Mouse (Mus musculus) 3134 (cell line): ENCODE results near the gene Prrx2.

Source experiments
- DNase-seq: peaks from one replicate; pipeline ENCODE4 v3.0.0-alpha.2; 2011; ENCODE audit warnings: low spot score; ENCODE audit not compliant: insufficient read length; ENCODE audit errors: extremely low read depth

Gene Prrx2

DNA sequence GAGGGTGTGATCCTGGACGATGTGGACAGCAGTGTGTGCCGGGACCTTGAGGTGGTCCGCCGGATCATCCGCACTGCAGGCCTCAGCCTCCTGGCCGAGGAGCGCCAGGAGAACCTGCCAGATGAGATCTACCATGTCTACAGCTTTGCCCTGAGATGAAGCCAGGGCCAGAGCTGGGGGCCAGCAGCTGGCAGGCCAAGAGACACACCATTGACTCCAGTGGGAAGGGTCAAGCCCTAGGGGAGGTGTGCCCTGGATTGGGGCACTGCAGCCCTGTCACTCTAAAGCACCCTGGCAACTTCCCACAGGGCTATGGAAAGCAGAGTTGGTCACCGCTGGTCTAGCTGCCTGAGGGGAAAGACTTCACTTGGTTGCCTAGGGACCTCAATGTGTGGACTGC is 12.3 kb upstream of the Prrx2 start:
- DNase-seq: no peak

DNA sequence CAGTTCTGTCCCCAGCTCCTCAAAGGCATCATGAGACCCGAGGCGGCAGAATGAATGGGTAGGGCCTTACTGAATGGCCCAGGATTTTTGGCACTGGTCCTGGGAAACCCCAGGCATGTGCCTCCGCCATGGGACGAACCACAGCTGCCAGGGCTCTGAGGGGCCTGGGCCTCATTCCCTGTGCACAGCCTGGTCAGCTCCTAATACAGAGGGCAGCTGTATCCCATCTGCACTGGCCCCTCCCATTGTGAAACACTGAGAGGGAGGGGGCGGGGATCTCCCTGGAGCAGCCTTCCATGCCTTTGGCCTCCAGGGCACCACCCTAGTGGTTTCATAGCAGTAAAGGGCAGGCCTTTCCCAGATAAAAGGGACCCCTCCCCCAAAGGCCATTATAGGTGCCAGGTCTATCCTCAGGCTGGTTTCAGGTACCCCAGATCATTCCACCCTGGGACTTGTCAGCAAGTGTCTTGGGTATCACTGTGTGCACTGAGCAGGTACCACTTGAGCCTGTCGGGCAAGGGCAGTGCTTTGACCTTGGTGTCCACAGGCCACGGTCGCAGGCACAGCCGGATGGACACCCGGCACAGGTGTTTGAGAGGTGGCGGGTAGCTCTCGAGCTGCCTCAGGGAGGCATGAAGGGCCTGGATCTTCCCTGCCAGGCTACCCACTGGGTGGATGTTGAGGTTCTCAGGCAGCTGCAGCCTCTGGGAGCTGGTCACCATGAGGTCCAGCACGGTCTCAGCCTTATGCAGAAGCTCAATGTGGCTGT is 11.2 kb upstream of the Prrx2 start:
- peak; percentile 57 for DNase-seq

DNA sequence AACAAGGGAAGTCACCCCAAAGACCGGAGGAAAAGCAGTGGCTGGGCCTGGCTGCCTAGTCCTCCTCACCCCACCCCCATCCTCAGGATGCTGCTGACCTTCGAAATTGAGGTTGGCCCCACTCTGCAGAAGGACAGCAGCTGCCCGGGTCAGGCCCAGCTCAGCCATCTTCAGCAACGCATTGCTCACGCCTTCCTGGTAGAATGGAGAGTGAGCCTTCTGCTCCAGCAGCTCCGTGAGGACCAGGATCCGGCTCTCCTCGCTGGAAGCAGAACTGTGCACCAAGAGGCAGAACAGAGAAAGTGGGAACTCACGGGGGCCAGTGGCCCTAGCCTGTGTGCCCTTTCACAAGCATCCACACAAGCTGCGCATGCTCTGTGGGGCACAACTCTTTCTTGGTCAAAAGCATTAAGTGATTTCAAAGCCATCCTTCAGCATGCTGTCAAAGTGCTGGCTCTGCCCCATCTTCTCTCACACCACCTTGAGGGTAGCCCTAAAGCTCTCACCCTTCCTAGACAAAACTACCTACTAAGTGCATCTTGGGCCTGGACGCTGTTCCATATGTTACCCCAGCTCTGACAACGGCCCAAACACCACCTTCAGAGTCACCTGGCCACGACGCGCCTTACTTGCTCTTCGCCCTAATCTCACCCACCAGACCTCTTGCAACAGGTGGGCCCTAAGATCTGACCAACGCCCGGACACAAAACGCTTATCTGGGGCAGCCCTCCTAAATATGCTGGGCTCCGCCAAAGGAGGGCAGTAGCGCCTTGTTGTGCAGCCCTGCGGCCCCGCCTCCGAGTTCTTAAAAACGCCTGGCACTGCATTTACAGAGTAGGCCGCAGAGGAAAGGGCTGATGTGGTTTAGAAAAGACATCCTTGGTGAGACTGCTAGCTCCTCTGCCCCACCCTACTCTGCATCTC is 7.7 kb upstream of the Prrx2 start:
- DNase-seq: peak; percentile 67

DNA sequence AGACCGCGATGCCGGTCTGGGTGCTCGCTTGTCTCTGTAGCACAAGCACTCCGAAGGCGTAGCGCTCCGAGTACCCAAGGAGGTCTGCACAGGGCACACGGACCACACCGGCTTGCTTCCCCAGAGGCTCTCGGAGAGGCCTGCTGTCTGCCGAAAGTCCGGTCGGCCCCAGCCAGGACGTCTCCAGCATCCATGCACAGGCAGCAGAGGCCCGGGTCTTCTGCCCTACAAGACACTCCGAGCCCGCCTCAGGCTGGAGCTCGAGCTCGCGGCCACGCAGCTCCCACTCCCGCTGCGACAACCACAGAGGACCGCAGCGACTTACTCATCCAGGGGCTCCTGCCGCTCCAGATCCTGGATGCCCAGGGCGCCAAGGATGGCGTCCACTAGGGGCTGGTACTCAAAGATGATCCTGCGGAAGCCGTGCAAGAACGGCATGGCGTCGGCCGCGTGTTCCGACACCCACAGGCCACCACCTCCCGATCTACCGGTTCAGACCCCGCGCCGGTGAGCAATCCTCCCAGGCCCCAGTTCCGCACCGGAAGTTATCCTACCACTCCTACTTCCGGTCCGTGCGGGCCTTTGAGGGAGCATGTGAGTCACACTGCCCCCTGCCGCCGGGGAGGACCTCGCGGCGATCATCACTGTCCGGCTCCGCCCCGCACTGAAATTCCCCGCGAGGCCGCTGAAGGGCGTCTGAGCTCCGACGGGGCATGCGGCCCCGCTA is 6.9 kb upstream of the Prrx2 start:
- peak; percentile 92 for DNase-seq

DNA sequence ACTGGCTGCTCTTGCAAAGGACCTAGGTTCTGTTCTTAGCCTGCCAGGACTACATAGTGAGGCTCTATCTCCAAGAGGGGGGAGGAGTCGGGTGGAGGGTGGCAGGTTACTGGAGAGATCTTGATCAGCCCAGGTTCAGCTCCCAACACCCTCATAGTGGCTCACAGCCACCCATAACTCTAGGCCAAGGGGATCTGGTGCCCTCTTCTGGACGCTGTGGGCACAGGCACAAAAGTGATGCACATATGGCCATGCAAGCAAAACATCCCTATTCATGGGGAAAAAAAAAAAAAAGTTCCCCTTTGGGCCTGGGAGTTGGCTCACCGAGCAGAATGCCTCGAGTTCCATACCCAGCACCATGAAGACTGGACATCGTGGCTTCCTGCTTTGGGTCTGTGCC is 5.5 kb upstream of the Prrx2 start:
- DNase-seq: peak; percentile 56

DNA sequence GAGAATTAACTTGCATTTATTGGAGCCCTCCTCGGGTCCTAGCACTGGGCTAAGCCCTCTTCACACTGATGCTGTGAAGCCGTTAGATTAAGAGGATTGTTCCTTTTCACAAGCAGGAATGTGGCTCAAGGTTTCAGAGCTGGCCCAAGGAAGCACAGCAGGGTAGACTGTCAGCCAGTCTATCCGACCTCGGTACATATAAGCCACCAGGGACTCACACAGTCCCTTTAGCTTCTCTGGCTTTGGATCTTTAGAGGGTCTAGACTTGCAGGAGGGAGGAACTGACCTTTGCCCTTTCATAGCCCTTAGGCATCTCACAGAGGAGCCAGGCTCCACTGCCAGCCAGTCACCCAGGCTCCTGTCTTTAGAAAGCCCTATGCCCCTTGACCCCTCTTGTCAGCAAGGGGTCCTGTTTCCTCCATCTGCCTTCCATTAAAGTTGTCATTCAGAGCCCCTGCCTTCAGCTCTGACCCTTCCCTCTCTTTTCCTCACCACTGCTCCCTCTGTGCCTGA is 4.4 kb upstream of the Prrx2 start, which contains the start of gene Asb6:
Gene Asb6, minus strand, starts transcription at position 51 of the 513 bp plus-strand sequence.
- DNase-seq: no peak

DNA sequence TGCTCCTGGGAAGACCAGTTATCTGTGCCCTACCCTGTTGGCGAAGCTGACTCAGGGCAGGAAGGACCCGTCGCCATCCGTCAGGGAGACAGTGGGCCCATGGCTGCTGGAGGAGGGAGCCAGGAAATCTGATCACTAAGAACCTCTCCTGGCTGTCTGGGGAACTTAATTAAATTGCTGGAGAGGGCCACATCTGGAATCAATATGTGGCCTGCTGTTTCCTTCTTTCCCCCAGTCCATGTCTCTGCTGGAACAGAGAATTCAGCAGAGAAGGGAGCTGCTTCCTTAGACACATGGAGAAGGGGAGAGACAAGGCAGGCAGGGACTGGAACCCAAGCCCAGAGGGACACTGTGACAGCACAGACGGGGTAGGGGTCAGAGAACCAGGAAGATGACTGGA is 1.1 kb upstream of the Prrx2 start:
- no peak for DNase-seq

DNA sequence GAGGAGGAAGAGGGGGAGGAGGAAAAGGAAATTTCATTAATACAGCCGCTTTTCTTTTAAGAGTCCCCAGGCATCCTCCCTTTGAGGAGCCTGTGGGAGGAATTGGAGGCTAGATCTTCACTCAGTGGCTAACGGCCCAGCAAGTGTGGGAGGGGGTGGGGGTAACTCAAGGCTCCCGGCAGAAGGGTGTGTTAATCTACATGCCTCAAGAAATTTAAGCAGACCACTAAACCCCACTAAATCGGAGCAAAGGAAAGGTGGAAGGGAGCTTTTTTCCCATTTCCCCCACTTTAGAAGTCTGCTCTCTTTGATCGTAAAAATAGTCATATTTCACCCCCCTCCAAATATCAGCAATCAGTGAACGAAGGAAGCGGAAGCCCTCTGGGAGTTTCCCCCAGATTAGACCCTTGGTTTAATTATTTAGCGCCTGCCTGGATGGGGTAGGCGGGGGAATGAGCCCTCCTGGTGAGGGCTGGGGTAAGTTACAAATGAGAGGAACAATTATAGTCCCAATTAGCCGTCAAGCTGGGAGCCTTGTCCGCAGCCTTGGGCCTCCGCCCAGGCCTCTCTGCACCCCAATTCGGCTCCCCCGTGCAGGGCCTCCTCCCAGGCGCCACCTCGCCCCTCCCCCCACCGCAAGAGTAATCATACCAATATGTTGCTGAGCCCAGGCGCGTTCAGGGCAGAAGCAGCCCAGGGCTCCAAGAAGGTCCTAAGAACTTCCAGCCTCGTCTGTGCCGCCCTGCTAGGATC is 1.6 kb downstream of the Prrx2 start:
- no peak for DNase-seq

DNA sequence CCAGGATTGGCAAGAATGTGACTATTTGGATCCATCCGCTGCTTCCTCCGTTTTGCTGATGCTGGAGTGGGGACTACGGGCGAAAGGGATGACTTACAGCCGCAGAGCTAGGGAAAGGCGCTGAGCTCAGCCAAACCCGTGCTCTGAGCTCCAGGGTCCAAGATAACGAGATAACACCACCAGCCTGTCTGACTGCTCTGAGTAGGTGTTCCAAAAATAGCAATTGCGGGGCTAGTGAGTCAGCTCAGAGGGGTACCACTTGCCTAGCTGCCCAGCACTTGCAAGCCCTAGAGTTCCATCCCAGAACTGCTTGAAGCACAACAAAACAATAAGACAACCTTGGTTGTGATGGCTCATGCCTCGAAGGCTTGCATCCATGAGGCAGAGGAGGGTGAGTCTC is 7.8 kb downstream of the Prrx2 start:
- DNase-seq: no peak

DNA sequence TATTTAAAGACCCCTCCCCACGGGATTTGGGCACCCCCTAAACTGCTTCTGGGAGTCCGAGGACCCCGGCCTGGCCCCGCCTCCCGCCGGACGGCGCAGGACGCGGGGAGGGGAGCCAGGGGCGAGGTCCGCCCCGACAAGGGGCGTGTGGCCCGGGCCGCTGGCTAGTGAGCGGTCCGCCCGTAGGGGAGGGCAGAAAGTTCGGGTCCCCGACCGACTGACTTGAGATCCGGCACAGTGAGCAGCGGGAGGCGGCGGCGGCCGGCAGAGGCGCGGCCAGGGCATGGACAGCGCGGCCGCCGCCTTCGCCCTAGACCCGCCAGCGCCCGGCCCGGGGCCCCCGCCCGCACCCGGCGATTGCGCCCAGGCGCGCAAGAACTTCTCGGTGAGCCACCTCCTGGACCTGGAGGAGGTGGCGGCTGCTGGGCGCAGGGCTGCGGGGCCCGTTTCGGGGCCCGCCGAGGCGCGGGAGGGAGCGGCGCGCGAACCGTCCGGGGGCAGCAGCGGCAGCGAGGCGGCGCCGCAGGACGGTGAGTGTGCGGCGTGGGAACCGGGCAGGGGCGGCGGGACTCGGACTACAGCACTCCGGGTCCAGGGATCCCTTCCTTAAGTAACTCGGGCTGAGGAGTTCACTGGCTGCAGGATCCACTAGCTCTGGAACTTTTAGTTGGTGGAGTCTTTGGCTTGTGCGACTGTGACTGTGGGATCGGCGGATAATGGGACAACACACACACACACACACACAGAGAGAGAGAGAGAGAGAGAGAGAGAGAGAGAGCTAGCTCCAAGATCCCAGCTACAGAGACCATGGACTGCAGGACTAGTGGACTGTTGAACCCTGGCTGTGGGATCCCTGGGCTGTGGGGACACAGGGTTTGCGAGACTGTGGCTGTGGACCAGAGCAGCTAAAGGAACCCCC is 10.6 kb downstream of the Prrx2 start:
- DNase-seq: peak; percentile 64

DNA sequence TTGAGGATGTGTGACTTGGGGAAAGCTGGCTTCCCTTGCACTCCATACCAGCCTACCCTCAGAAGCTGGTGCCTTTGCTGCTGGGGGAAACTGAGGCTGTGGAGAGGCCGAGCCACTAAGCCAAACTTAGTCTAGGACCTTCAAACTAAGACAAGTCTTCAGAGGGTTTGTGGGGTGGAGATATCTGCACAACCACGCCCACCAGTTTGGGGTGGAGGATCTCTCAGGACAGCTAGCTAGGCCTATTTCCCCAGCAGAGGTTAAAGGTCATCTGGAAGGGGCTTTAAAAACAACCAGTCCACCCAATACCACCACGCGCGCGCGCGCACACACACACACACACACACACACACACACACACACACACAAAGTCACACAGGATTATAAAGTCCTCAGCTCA is 11.5 kb downstream of the Prrx2 start:
- no peak for DNase-seq

DNA sequence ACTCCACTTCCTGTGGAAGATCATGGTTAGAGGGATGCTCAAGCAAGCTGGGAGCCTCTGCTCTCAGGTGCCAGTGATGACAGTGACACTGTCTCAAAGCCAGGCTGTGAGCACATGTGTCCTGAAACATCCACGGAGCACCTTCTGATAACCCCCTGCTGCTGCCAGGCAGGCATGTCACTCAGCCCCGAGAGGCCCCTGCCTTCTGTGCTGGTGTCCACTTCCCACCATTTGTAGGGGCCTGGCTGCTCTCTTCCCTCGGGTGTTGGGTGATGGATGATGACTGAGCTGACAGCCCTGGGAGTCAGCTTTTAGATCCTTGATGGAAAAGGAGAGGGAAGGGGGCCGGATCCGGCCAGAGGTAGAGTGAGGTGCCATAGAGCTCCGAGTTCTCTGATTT is 12.0 kb downstream of the Prrx2 start:
- DNase-seq: no peak

DNA sequence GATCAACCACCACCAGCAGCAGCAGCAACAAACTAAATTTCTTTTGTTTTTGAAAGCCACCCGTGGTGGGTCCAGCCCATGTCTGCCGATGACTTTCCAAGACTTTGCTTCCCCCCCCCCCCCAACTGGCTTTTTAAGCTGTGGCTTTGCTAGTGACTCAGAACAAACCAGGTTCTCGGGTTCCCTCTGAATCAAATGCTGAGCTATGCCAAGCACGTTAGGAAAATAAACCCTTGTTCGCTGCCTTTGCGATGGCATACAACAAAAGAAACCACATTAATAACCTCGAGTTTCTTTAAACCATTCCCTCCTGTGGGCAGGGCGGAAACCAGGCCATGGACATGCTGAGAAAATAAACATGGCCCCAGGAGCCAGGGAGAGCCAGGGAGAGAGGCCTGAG is 13.4 kb downstream of the Prrx2 start:
- DNase-seq: peak; percentile 81

DNA sequence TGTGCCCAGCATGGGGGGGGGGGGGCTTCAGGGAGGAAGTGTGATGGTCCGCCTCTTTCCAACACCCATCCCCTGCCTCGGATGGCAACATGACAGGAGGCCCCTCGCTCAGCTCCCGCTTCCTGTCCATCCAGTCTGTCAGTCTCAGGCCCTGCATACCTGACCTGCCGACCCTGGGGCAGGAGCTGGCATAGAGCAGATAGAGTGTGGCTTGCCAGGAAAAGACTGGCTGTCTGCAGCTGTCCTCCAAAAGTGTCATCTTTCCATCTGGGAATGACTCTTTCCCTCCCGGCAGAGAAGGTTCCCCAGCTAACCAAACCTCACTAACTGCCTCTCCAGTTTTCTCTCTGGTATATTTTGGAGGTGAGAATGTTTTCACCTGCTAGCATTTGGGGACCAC is 15.8 kb downstream of the Prrx2 start:
- DNase-seq: no peak

DNA sequence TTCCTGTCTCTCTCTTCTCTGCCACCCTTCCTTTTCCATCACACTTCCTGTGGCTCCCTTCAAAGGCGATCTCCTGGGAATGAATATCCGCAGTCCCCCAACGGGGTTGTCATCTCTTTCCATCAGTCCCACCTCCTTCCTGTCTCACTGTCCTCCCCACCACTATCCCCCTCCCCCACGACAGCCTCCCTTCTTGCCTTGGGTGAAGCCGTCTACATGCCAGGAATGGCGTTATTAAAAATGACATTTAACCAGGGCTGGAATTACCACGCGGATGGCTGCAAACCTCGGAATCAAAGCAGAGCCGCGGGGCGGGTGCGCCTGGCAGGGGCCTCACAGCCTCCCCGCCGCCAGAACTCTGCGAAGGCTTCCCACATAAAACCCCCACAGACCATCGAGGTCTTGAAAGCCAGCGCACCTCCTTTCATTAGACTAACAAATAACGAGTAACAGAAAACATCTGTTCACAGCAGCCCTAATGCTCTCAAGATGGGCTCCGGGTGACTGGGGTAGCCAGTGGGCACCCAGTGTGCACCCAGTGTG is 18.1 kb downstream of the Prrx2 start:
- no peak for DNase-seq

DNA sequence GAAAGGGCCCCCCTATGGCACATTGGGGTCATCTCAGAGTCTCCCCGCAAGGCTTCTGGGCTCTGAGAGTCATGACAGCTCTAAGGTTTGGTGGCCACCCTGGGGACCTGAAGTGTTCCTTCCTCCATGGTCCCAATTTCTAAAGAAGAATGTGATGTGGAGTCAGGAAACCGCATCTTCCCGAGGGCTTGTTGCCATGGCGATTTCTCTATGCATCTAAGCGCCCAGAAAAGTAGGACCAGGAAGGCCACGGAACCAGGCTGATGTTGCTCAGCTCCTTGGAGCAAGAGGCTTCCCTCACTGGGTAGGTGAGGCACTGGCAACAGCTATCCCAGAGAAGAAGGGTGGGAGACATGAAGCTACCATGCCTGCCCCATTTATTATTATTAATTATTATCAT is 22.3 kb downstream of the Prrx2 start:
- no peak for DNase-seq

DNA sequence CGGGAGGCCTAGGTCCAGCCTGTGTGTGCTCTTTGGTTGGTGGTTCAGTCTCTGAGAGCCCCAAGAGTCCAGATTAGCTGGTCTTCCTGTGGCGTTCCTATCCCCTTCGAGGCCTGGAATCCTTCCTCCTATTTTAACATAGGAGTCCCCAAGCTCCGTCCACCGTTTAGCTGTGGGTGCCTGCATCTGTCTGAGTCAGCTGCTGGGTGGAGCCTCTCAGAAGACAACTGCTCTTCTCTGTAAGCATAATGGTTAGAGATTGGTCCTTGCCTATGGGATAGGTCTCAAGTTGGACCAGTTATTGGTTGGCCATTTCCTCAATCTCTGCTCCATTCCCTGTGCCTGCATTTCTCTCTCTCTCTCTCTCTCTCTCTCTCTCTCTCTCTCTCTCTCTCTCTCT is 25.0 kb downstream of the Prrx2 start:
- no peak for DNase-seq

DNA sequence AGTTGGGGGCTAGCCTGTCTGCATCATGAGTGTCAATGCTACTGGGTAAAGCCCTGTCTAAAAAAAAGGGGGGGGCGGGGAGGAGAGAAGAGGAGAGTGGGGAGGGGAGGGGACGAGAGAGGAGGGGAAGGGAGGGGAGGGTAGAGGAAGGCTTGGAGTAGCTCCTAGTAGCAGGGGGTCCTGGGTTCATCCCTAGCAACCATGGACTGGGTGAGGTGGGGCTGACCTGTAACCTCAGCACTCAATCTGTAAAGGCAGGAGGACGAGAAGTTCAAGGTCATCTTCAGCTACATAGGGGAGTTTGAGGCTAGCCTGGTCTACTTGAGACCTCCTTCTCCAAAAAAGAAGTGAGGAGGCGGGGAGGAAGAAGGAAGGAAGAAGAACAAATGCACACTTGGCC is 27.3 kb downstream of the Prrx2 start:
- DNase-seq: no peak

DNA sequence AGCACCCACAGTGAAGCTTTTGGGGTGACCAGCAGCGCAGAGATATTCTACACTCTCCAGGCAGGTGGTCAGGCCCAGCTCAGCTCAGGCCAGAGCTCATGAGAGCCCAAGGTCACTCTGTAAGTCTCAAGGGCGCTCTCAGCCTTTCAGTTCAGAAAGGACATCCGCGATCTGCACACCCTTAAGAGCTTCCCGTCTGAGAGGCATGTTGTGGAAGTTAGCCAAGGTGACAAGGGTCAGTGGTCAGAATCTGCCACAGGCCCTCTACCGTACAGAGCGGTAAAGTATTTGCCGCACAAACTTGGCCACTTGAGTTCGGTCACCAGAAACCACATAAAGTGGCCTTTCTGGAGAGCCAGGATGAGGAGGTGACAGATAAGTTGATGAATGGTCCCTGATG is 28.8 kb downstream of the Prrx2 start:
- DNase-seq: no peak
